Mouse (Mus musculus) thymus, adult 2 months (tissue): ENCODE results near the gene Rin2. TPM values are rescaled to one million over a fixed set of nuclear protein-coding genes. Genes with fewer than 3 reads are reported as not detected.

Experiments
- DNase-seq: peaks from one replicate; pipeline ENCODE4 v3.0.0; 2021
- H3K27ac ChIP-seq: fragments of 200-500 bp; 2 replicates; pipeline ENCODE4 v1.5.1; 2012; ENCODE audit warnings: low read length, control low read depth; ENCODE audit not compliant: control insufficient read depth, insufficient read depth
- H3K27me3 ChIP-seq: fragments of 200-500 bp; 2 replicates; pipeline ENCODE4 v1.6.1; 2012; ENCODE audit warnings: mild to moderate bottlenecking, low read length, moderate library complexity, mixed read lengths; ENCODE audit not compliant: control insufficient read depth, insufficient read depth
- H3K36me3 ChIP-seq: fragments of 200-500 bp; 2 replicates; pipeline ENCODE4 v1.6.1; 2012; ENCODE audit warnings: mild to moderate bottlenecking, low read length, moderate library complexity; ENCODE audit not compliant: control insufficient read depth, insufficient read depth
- H3K4me1 ChIP-seq: fragments of 200-500 bp; replicated peaks from 2 replicates; pipeline ENCODE4 v1.6.1; 2012; ENCODE audit warnings: low read length; ENCODE audit not compliant: control insufficient read depth, insufficient read depth
- H3K4me3 ChIP-seq: fragments of 200-500 bp; 2 replicates; pipeline ENCODE4 v1.5.1; 2012; ENCODE audit warnings: mild to moderate bottlenecking, low read length, control low read depth, moderate library complexity; ENCODE audit not compliant: control insufficient read depth, insufficient read depth
- CTCF ChIP-seq: fragments of 200-500 bp; IDR thresholded peaks from 2 replicates; pipeline ENCODE4 v1.5.1; 2012; ENCODE audit warnings: mild to moderate bottlenecking, control low read depth, low read length, moderate library complexity, borderline replicate concordance; ENCODE audit not compliant: control insufficient read depth, poor library complexity, insufficient read depth; ENCODE audit errors: extremely low read depth
- POLR2A ChIP-seq: fragments of 200-500 bp; IDR thresholded peaks from 2 replicates; pipeline ENCODE4 v1.6.1; 2012; ENCODE audit warnings: mild to moderate bottlenecking, low read length, control low read depth, moderate library complexity; ENCODE audit not compliant: control insufficient read depth, poor library complexity, insufficient read depth; ENCODE audit errors: extremely low read depth
- WGBS: fragments of 180-500 bp; shearing (Covaris S2); methylation state at CpG from one replicate; pipeline ENCODE4 v1.1.7; 2018; 5-methylcytosine and 5-hydroxymethylcytosine counted together
- polyA plus RNA-seq: library from polyadenylated mRNA; depleted of rRNA; stranded (reverse); fragments of >200 nt; gene quantifications from 2 replicates; pipeline ENCODE4 v1.2.3, GENCODE M21; 2012

The Rin2 gene
- polyA plus RNA-seq, 1 experiment, result 5.4 TPM

GRCm38 (mm10) chr2:145840320-145840719 lies 165.3 kb downstream of the Rin2 start:
- H3K27ac ChIP-seq, result no peak overlapping the region
- no peaks in the 10 kb centered on the region for H3K27me3 ChIP-seq
- H3K4me3 ChIP-seq, result no peak overlapping the region
- no peak for DNase-seq
- WGBS, result 89% methylated on average over 3 of the region's 3 CpGs
- peaks cover 16% of the 10 kb centered on the region for H3K4me1 ChIP-seq
- H3K36me3 ChIP-seq, result no peaks in the 10 kb centered on the region
- TF ChIP-seq CTCF, result no peak
- no peak for TF ChIP-seq POLR2A

- DNase-seq, result no peak
- no peak for TF ChIP-seq POLR2A
- TF ChIP-seq CTCF, result no peak
- Histone ChIP-seq H3K4me3 (no peak overlapping the region), H3K27ac (no peak overlapping the region), H3K36me3 (no peaks in the 10 kb centered on the region), H3K27me3 (no peaks in the 10 kb centered on the region), H3K4me1 (peaks cover 16% of the 10 kb centered on the region)
- WGBS, result 65% methylated on average over 12 of the region's 12 CpGs
These were observed 166.2 kb downstream of the Rin2 start for GRCm38 (mm10) chr2:145840910-145841870.

- TF ChIP-seq POLR2A, result no peak
- no peak for TF ChIP-seq CTCF
- Histone ChIP-seq H3K4me1 (peaks cover 9% of the 10 kb centered on the region), H3K36me3 (no peaks in the 10 kb centered on the region), H3K27me3 (no peaks in the 10 kb centered on the region), H3K27ac (no peak overlapping the region), H3K4me3 (no peak overlapping the region)
- 92% methylated on average over 6 of the region's 6 CpGs for WGBS
- no peak for DNase-seq
These were observed 168.3 kb downstream of the Rin2 start for GRCm38 (mm10) chr2:145843322-145843721.

GRCm38 (mm10) chr2:145846595-145846994 lies 171.6 kb downstream of the Rin2 start:
- Histone ChIP-seq H3K36me3 (no peaks in the 10 kb centered on the region), H3K27me3 (no peaks in the 10 kb centered on the region), H3K27ac (no peak overlapping the region), H3K4me3 (no peak overlapping the region), H3K4me1 (peaks cover 4% of the 10 kb centered on the region)
- DNase-seq, result no peak
- WGBS, result 87% methylated on average over 3 of the region's 3 CpGs
- no peak for TF ChIP-seq POLR2A
- no peak for TF ChIP-seq CTCF

GRCm38 (mm10) chr2:145849170-145849905 lies 174.3 kb downstream of the Rin2 start:
- no peaks in the 10 kb centered on the region for H3K4me1 ChIP-seq
- no peak for TF ChIP-seq POLR2A
- TF ChIP-seq CTCF, result no peak
- H3K36me3 ChIP-seq, result no peaks in the 10 kb centered on the region
- DNase-seq, result no peak
- 77% methylated on average over 10 of the region's 10 CpGs for WGBS
- H3K27me3 ChIP-seq, result no peaks in the 10 kb centered on the region
- H3K4me3 ChIP-seq, result no peak overlapping the region
- H3K27ac ChIP-seq, result no peak overlapping the region

GRCm38 (mm10) chr2:145850779-145851178 lies 175.8 kb downstream of the Rin2 start:
- H3K27me3 ChIP-seq, result no peaks in the 10 kb centered on the region
- H3K27ac ChIP-seq, result no peak overlapping the region
- 98% methylated on average over 4 of the region's 4 CpGs for WGBS
- TF ChIP-seq CTCF (no peak), POLR2A (no peak)
- H3K36me3 ChIP-seq, result no peaks in the 10 kb centered on the region
- no peak for DNase-seq
- no peaks in the 10 kb centered on the region for H3K4me1 ChIP-seq
- no peak overlapping the region for H3K4me3 ChIP-seq
